Mouse (Mus musculus): ENCODE measurements at regions not wholly inside any gene's neighbourhood (a gene's known extent, or its start where the extent isn't known, plus 50 kb on each side); places are given as distances from the start of the nearest gene placed in this dataset.
A peak's percentile ranks its signal among the peaks of the same experiment; 100 is the strongest.

- Histone ChIP-seq H3K4me1 (ENCODE audit: control insufficient read depth, insufficient read depth, low read length) (no peaks in the 10 kb centered on the region), H3K4me3 (ENCODE audit: insufficient read depth, low read depth, low read length) (no peak overlapping the region), H3K27ac (ENCODE audit: insufficient read depth, low read depth, low read length) (no peak overlapping the region), H3K27me3 (replicated peaks; ENCODE audit: control insufficient read depth, insufficient read depth, low read length) (no peaks in the 10 kb centered on the region), H3K36me3 (ENCODE audit: control insufficient read depth, insufficient read depth, low read length) (no peaks in the 10 kb centered on the region)
- 92% methylated on average over 9 of the region's 9 CpGs for WGBS
- no peak for DNase-seq
- TF ChIP-seq CTCF (conservative IDR thresholded peaks at IDR 0.05; ENCODE audit: insufficient read depth, insufficient read length, low read depth, low read length), result no peak
- TF ChIP-seq POLR2A (IDR thresholded peaks at IDR 0.05; ENCODE audit: low read depth, low read length), result no peak
These were observed 202.8 kb downstream of the Gm19410 start for GRCm38 (mm10) chr8:35968341-35968740.

GRCm38 (mm10) chr8:35971082-35971481 lies 205.5 kb downstream of the Gm19410 start:
- H3K4me1 ChIP-seq (ENCODE audit: control insufficient read depth, insufficient read depth, low read length), result no peaks in the 10 kb centered on the region
- 86% methylated on average over 7 of the region's 7 CpGs for WGBS
- TF ChIP-seq POLR2A (IDR thresholded peaks at IDR 0.05; ENCODE audit: low read depth, low read length), result no peak
- no peak for TF ChIP-seq CTCF (conservative IDR thresholded peaks at IDR 0.05; ENCODE audit: insufficient read depth, insufficient read length, low read depth, low read length)
- no peaks in the 10 kb centered on the region for H3K36me3 ChIP-seq (ENCODE audit: control insufficient read depth, insufficient read depth, low read length)
- H3K4me3 ChIP-seq (ENCODE audit: insufficient read depth, low read depth, low read length), result no peak overlapping the region
- DNase-seq, result no peak
- no peaks in the 10 kb centered on the region for H3K27me3 ChIP-seq (replicated peaks; ENCODE audit: control insufficient read depth, insufficient read depth, low read length)
- no peak overlapping the region for H3K27ac ChIP-seq (ENCODE audit: insufficient read depth, low read depth, low read length)

DNA sequence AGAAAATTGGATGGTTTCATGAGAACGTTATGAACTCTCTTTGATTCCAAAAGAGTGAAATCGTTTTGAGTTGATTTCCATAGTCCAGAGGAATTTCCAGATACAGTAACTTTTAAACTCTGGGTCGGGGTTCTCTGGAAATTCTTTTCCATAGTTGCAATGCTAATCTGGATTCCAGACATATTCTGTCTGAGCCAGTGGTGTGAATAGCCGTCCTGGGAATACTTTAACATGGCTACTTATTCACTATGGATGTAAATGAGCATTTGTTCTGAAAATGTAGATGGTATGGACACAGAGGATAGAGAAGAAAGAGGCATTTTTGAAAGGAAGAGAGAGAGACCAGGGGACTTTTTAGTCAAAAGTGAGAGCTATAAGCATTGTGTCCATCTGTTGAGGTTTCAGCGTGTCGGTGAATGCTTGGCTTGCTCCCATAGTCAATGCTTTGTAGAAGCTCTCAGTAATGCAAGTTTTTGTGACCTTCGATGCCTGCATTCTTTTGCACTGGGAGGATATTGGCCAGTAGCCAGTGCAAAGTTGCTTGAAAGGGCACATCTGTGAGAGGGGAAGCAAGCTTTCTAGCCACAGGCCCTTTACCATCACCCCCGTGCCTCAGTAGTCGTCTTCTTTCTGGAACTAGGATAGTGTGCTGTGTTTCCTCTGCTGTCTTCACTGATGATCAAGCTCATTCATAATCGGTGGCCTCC lies 208.9 kb downstream of the Gm19410 start:
- H3K27me3 ChIP-seq (replicated peaks; ENCODE audit: control insufficient read depth, insufficient read depth, low read length), result no peaks in the 10 kb centered on the region
- H3K36me3 ChIP-seq (ENCODE audit: control insufficient read depth, insufficient read depth, low read length), result no peaks in the 10 kb centered on the region
- 36% methylated on average over 10 of the region's 10 CpGs for WGBS
- TF ChIP-seq CTCF (conservative IDR thresholded peaks at IDR 0.05; ENCODE audit: insufficient read depth, insufficient read length, low read depth, low read length), result no peak
- no peak for TF ChIP-seq POLR2A (IDR thresholded peaks at IDR 0.05; ENCODE audit: low read depth, low read length)
- no peaks in the 10 kb centered on the region for H3K4me1 ChIP-seq (ENCODE audit: control insufficient read depth, insufficient read depth, low read length)
- H3K4me3 ChIP-seq (ENCODE audit: insufficient read depth, low read depth, low read length), result no peak overlapping the region
- H3K27ac ChIP-seq (ENCODE audit: insufficient read depth, low read depth, low read length), result no peak overlapping the region
- peak; percentile 70 for DNase-seq

DNA sequence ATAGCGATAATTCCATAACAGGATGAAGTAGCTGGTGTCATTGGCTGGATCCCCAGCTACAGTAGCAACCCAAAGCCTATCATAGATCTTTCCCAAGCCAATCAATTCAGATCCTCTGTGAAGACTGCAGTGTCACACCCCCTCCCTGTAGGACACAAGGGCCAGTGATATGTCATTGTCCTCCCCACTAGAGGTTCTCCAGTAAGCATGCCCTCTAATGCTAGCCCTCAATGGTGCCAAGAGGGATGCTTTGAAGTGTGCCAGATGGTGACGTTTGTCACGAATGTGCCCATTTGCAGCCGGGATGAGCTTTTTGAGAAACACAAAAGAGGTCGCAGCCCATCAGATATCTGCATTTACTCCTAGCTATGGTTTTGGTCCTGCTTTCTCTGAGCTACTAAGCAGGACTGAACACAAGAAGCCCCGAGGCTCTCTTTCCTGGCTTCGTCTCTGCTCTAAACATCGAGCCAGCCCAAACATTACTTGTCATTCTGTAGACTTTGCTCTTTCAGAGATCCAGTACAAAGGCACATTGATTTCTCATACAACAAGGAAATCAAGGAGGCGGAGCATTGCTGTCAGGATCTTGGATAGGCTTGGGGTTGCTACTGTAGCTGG lies 214.2 kb downstream of the Gm19410 start:
- DNase-seq, result no peak
- no peak for TF ChIP-seq CTCF (conservative IDR thresholded peaks at IDR 0.05; ENCODE audit: insufficient read depth, insufficient read length, low read depth, low read length)
- TF ChIP-seq POLR2A (IDR thresholded peaks at IDR 0.05; ENCODE audit: low read depth, low read length), result no peak
- H3K4me1 ChIP-seq (ENCODE audit: control insufficient read depth, insufficient read depth, low read length), result no peaks in the 10 kb centered on the region
- no peaks in the 10 kb centered on the region for H3K27me3 ChIP-seq (replicated peaks; ENCODE audit: control insufficient read depth, insufficient read depth, low read length)
- H3K27ac ChIP-seq (ENCODE audit: insufficient read depth, low read depth, low read length), result no peak overlapping the region
- H3K4me3 ChIP-seq (ENCODE audit: insufficient read depth, low read depth, low read length), result no peak overlapping the region
- no peaks in the 10 kb centered on the region for H3K36me3 ChIP-seq (ENCODE audit: control insufficient read depth, insufficient read depth, low read length)
- 91% methylated on average over 9 of the region's 9 CpGs for WGBS

GRCm38 (mm10) chr8:35983083-35983482 lies 217.5 kb downstream of the Gm19410 start:
- no peak overlapping the region for H3K27ac ChIP-seq (ENCODE audit: insufficient read depth, low read depth, low read length)
- no peaks in the 10 kb centered on the region for H3K27me3 ChIP-seq (replicated peaks; ENCODE audit: control insufficient read depth, insufficient read depth, low read length)
- H3K4me1 ChIP-seq (ENCODE audit: control insufficient read depth, insufficient read depth, low read length), result no peaks in the 10 kb centered on the region
- TF ChIP-seq POLR2A (IDR thresholded peaks at IDR 0.05; ENCODE audit: low read depth, low read length), result no peak
- TF ChIP-seq CTCF (conservative IDR thresholded peaks at IDR 0.05; ENCODE audit: insufficient read depth, insufficient read length, low read depth, low read length), result no peak
- WGBS, result 77% methylated on average over 2 of the region's 2 CpGs
- H3K36me3 ChIP-seq (ENCODE audit: control insufficient read depth, insufficient read depth, low read length), result no peaks in the 10 kb centered on the region
- no peak overlapping the region for H3K4me3 ChIP-seq (ENCODE audit: insufficient read depth, low read depth, low read length)
- DNase-seq, result no peak

GRCm38 (mm10) chr8:35985152-35985689 lies 219.6 kb downstream of the Gm19410 start:
- H3K4me1 ChIP-seq (ENCODE audit: control insufficient read depth, insufficient read depth, low read length), result no peaks in the 10 kb centered on the region
- TF ChIP-seq POLR2A (IDR thresholded peaks at IDR 0.05; ENCODE audit: low read depth, low read length), result no peak
- no peak for TF ChIP-seq CTCF (conservative IDR thresholded peaks at IDR 0.05; ENCODE audit: insufficient read depth, insufficient read length, low read depth, low read length)
- 47% methylated on average over 5 of the region's 5 CpGs for WGBS
- no peaks in the 10 kb centered on the region for H3K36me3 ChIP-seq (ENCODE audit: control insufficient read depth, insufficient read depth, low read length)
- H3K27ac ChIP-seq (ENCODE audit: insufficient read depth, low read depth, low read length), result no peak overlapping the region
- H3K27me3 ChIP-seq (replicated peaks; ENCODE audit: control insufficient read depth, insufficient read depth, low read length), result no peaks in the 10 kb centered on the region
- peak; percentile 59 for DNase-seq
- H3K4me3 ChIP-seq (ENCODE audit: insufficient read depth, low read depth, low read length), result no peak overlapping the region

GRCm38 (mm10) chr8:35987327-35987726 lies 221.7 kb downstream of the Gm19410 start:
- 70% methylated on average over 5 of the region's 5 CpGs for WGBS
- TF ChIP-seq CTCF (conservative IDR thresholded peaks at IDR 0.05; ENCODE audit: insufficient read depth, insufficient read length, low read depth, low read length) (no peak), POLR2A (IDR thresholded peaks at IDR 0.05; ENCODE audit: low read depth, low read length) (no peak)
- no peak for DNase-seq
- Histone ChIP-seq H3K27me3 (replicated peaks; ENCODE audit: control insufficient read depth, insufficient read depth, low read length) (no peaks in the 10 kb centered on the region), H3K27ac (ENCODE audit: insufficient read depth, low read depth, low read length) (no peak overlapping the region), H3K4me3 (ENCODE audit: insufficient read depth, low read depth, low read length) (no peak overlapping the region), H3K4me1 (ENCODE audit: control insufficient read depth, insufficient read depth, low read length) (no peaks in the 10 kb centered on the region), H3K36me3 (ENCODE audit: control insufficient read depth, insufficient read depth, low read length) (no peaks in the 10 kb centered on the region)
